Mouse (Mus musculus): ENCODE data around the gene 4930404N11Rik.

GRCm38 (mm10) chr10:81377793-81378552 is 12.4 kb upstream of the 4930404N11Rik start, which contains the start of gene Fzr1:
- no peak for TF ChIP-seq CTCF (IDR thresholded peaks at IDR 0.05; ENCODE audit: low read depth, low read length)
- no peak for TF ChIP-seq GATA1 (IDR thresholded peaks at IDR 0.05; ENCODE audit: borderline replicate concordance, low read length)
